ENCODE assay signal across 8 mouse cellular contexts in the genomic region with DNA sequence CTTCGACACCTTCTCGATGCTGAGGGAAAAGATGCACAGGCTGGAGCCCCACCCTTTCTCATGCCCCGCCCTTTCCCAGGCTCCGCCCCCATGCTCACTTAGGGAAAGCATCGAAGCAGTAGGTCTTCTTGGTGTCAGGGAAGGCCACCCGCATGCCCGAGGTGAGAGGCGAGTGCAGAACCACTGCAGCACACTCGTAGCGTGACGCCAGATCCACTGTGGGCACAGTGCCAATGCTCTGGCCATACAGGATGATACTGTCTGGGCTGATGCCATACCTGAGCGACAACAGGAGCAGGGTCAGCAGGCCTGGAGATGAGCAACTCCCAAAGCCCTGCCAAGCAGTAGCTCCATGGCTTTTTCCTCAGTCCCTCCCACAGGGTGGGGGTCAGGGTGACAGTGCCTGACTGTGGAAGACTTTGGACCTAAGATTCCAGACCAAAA. TPM values are rescaled to one million over a fixed set of nuclear protein-coding genes. Genes with fewer than 3 reads are reported as not detected.
DNase-seq lines count a peak whose midpoint lies in the region; ATAC-seq and TF ChIP-seq lines count a peak whose summit lies in the region.

No protein-coding gene starts in this region.

- peak; percentile 52 for ATAC-seq in kidney, postnatal 0 days (replicated peaks; ENCODE audit: low FRiP score, low read depth)

- peak overlapping the region; percentile 5; the same call in 1 of the 2 replicates for H3K4me2 ChIP-seq in kidney, postnatal 0 days (ENCODE audit: low read length)

- no peak overlapping the region for H3K4me3 ChIP-seq in kidney, postnatal 0 days (replicated peaks; ENCODE audit: low read depth, low read length)

- no peaks in the 10 kb centered on the region for H3K9me3 ChIP-seq in kidney, postnatal 0 days (replicated peaks; ENCODE audit: low read length)

- no peak for TF ChIP-seq CTCF in kidney, postnatal 0 days (IDR thresholded peaks at IDR 0.05; ENCODE audit: low read depth)

- H3K9ac ChIP-seq in kidney, postnatal 0 days (ENCODE audit: low read depth, low read length): no peak overlapping the region

- peak; percentile 95 for DNase-seq in heart, adult 11 months
- no peak for DNase-seq in heart, postnatal 25 days (ENCODE audit: low spot score)
- peak; percentile 73 for DNase-seq in testis, postnatal 10 days (ENCODE audit: low spot score)
- DNase-seq in testis, postnatal 14 days (ENCODE audit: low spot score): no peak
- DNase-seq in kidney, postnatal 0 days (ENCODE audit: low spot score): peak; percentile 18
- peak; percentile 50 for DNase-seq in yolk sac, embryonic 10.5 days (ENCODE audit: low spot score)
- DNase-seq in ovary, postnatal 36 days (ENCODE audit: low spot score): no peak
- no peak for DNase-seq in lung, postnatal 4 days

- intact Hi-C loops in heart, postnatal 25 days (cut with DNase I): no loop called here

- H3K36me3 ChIP-seq in kidney, postnatal 0 days (ENCODE audit: insufficient read depth, low read length): peaks cover 19% of the 10 kb centered on the region; the same call in 1 of the 2 replicates

- no peaks in the 10 kb centered on the region for H3K27me3 ChIP-seq in kidney, postnatal 0 days (ENCODE audit: insufficient read depth, low read length)

- peak overlapping the region; percentile 48; the same call in 1 of the 2 replicates for H3K27ac ChIP-seq in kidney, postnatal 0 days

- WGBS in kidney, postnatal 0 days: 43% methylated on average over 12 of the region's 12 CpGs

- peaks cover 17% of the 10 kb centered on the region for H3K4me1 ChIP-seq in kidney, postnatal 0 days (replicated peaks; ENCODE audit: insufficient read depth, low read length)

RNA-seq across cellular contexts. Expression of gene Abhd17a, which starts 6.1 kb away (rescaled TPM):
- total RNA-seq in heart, postnatal 25 days (2021): 10 to 100 TPM; 50.1 to 51.1 TPM
- 104 and 121 TPM in 2 replicates for polyA plus RNA-seq in kidney, postnatal 0 days (2015; fragmentation: Nextera tagmentation; extraction: Ambion mirVana)

RNA-seq across cellular contexts. Expression of gene Klf16, which starts 6.9 kb away (rescaled TPM):
- 1 to 10 TPM; 3.0 to 4.5 TPM for total RNA-seq in heart, postnatal 25 days (2021)
- polyA plus RNA-seq in kidney, postnatal 0 days (2015; fragmentation: Nextera tagmentation; extraction: Ambion mirVana): 8.1 and 8.8 TPM in 2 replicates

RNA-seq across cellular contexts. Expression of gene Scamp4, which starts 18.6 kb away (rescaled TPM):
- total RNA-seq in heart, postnatal 25 days (2021): 10 to 100 TPM; 21.0 to 21.7 TPM
- 80.7 and 87.2 TPM in 2 replicates for polyA plus RNA-seq in kidney, postnatal 0 days (2015; fragmentation: Nextera tagmentation; extraction: Ambion mirVana)

RNA-seq across cellular contexts. Expression of gene Adat3, which starts 18.6 kb away (rescaled TPM):
- total RNA-seq in heart, postnatal 25 days (2021): 1 to 10 TPM in 1 of 2 experiments, under 1 TPM in 1; 0.84 to 1.2 TPM
- polyA plus RNA-seq in kidney, postnatal 0 days (2015; fragmentation: Nextera tagmentation; extraction: Ambion mirVana): 5.0 and 6.1 TPM in 2 replicates

RNA-seq across cellular contexts. Expression of gene Gm49322, which starts 21.8 kb away (rescaled TPM):
- under 1 TPM; 0.52 to 0.59 TPM for total RNA-seq in heart, postnatal 25 days (2021)
- polyA plus RNA-seq in kidney, postnatal 0 days (2015; fragmentation: Nextera tagmentation; extraction: Ambion mirVana): 1.4 TPM in 2 replicates

Comparison
In these comparisons a context has a peak if more than half of its experiments do, and no peak if none do; other contexts are left out.
1. DNase-seq: peak in heart, adult 11 months (single experiment), testis, postnatal 10 days (single experiment), kidney, postnatal 0 days (single experiment) and yolk sac, embryonic 10.5 days (single experiment); none in heart, postnatal 25 days (single experiment), testis, postnatal 14 days (single experiment), ovary, postnatal 36 days (single experiment) and lung, postnatal 4 days (0 of 2).